Mouse (Mus musculus) liver, embryonic 14.5 days (tissue): ENCODE measurements around the gene Eea1. TPM values are rescaled to one million over a fixed set of nuclear protein-coding genes. Genes with fewer than 3 reads are reported as not detected.
"Not testable (repeated sequence)": the region's sequence is repeated elsewhere in the genome, so short reads cannot be mapped to it uniquely, and the experiment has no call there.

ENCODE experiments used
- ATAC-seq: fragments of 200-750 bp; cut with Nextera tagmentation; 2 replicates; pipeline ENCODE4 v1.8.0; 2017; ENCODE audit warnings: moderate number of reproducible peaks, mild to moderate bottlenecking, moderate library complexity; ENCODE audit not compliant: insufficient read depth
- DNase-seq, 3 experiments: peaks; one replicate each; pipeline ENCODE4 v3.0.0-alpha.2; 2012 to 2013; ENCODE audit warnings: low read depth in 3 of 3, low spot score in 3 of 3
- H3K27ac ChIP-seq: fragments of 300-500 bp; sonication (generic); 2 replicates; pipeline ENCODE4 v1.5.1; 2014; ENCODE audit warnings: moderate library complexity, mild to moderate bottlenecking, control low read depth, inconsistent platforms
- H3K27me3 ChIP-seq: fragments of 300-500 bp; sonication (generic); 2 replicates; pipeline ENCODE4 v1.6.1; 2014; ENCODE audit warnings: mild to moderate bottlenecking, low read length, moderate library complexity; ENCODE audit not compliant: control insufficient read depth, insufficient read depth
- H3K36me3 ChIP-seq: fragments of 300-500 bp; sonication (generic); replicated peaks from 2 replicates; pipeline ENCODE4 v1.6.1; 2014; ENCODE audit warnings: low read depth; ENCODE audit not compliant: control insufficient read depth, insufficient read depth
- H3K4me1 ChIP-seq, 2 experiments: fragments of 200-500 bp in 1 of 2; fragments of 300-500 bp in 1 of 2; sonication (generic) in 1 of 2; replicated peaks; 2 replicates each; pipeline ENCODE4 v1.6.1; 2012 to 2014; ENCODE audit warnings: antibody characterized with exemption in 1 of 2, inconsistent platforms in 1 of 2, low read length in 1 of 2; ENCODE audit not compliant: control insufficient read depth in 2 of 2, insufficient read depth in 2 of 2
- H3K4me2 ChIP-seq: fragments of 300-500 bp; sonication (generic); 2 replicates; pipeline ENCODE4 v1.6.1; 2014; ENCODE audit warnings: low read depth, mild to moderate bottlenecking, control low read depth, moderate library complexity
- H3K4me3 ChIP-seq, 2 experiments: fragments of 200-500 bp in 1 of 2; fragments of 300-500 bp in 1 of 2; sonication (generic) in 1 of 2; 2 replicates each; pipeline ENCODE4 v1.5.1; 2012 to 2014; ENCODE audit warnings: low read depth in 2 of 2, low read length in 2 of 2, mild to moderate bottlenecking in 2 of 2, control low read depth in 1 of 2, inconsistent platforms in 1 of 2, moderate library complexity in 1 of 2; ENCODE audit not compliant: insufficient read depth in 1 of 2
- H3K9ac ChIP-seq: fragments of 300-500 bp; sonication (generic); replicated peaks from 2 replicates; pipeline ENCODE4 v1.6.1; 2014; ENCODE audit warnings: mild to moderate bottlenecking, control low read depth, moderate library complexity
- H3K9me3 ChIP-seq: fragments of 300-500 bp; sonication (generic); 2 replicates; pipeline ENCODE4 v1.6.1; 2016; ENCODE audit warnings: low read length, mixed read lengths; ENCODE audit not compliant: control insufficient read depth
- CTCF ChIP-seq: IDR thresholded peaks from 2 replicates; pipeline ENCODE4 v1.5.1; 2016; ENCODE audit warnings: antibody characterized with exemption, low read depth, control low read depth
- EP300 ChIP-seq: IDR thresholded peaks from 2 replicates; pipeline ENCODE4 v1.6.1; 2016; ENCODE audit warnings: antibody characterized with exemption, low read depth
- WGBS: fragments of 180-500 bp; shearing (Covaris S2); extraction: QIAGEN DNeasy Blood & Tissue Kit; methylation state at CpG from one replicate; pipeline ENCODE4 v1.1.7; 2014; ENCODE audit not compliant: insufficient replicate concordance; 5-methylcytosine and 5-hydroxymethylcytosine counted together
- polyA plus RNA-seq, 2 experiments: library from polyadenylated mRNA; depleted of rRNA in 1 of 2; stranded (reverse) in 1 of 2; unstranded in 1 of 2; fragments of >200 nt; fragmentation: Nextera tagmentation in 1 of 2; extraction: Ambion mirVana in 1 of 2; gene quantifications; 2 replicates each; pipeline versions ENCODE4 v1.2.1 to v1.2.3; 2012 to 2014

Gene Eea1
- polyA plus RNA-seq, 2 experiments = 4.2 to 8.9 TPM

GRCm38 (mm10) chr10:95923263-95924217, 16.9 kb upstream of the Eea1 start:
- Histone ChIP-seq H3K36me3 (no peaks in the 10 kb centered on the region), H3K4me3 (no peak overlapping the region)

GRCm38 (mm10) chr10:95933631-95934030, 6.8 kb upstream of the Eea1 start:
- WGBS = 79% methylated on average over 13 of the region's 13 CpGs
- ATAC-seq, H3K9ac ChIP-seq: not testable (repeated sequence)

More at GRCm38 (mm10) chr10:95923263-95924217, 16.9 kb upstream of the Eea1 start:
- Histone ChIP-seq H3K4me2 (no peak overlapping the region), H3K4me1 (no peaks in the 10 kb centered on the region), H3K27ac (no peak overlapping the region), H3K9ac (no peak overlapping the region), H3K27me3 (no peaks in the 10 kb centered on the region), H3K9me3 (no peaks in the 10 kb centered on the region)
- 58% methylated on average over 6 of the region's 6 CpGs for WGBS
- no peak for TF ChIP-seq EP300
- TF ChIP-seq CTCF = no peak
- ATAC-seq (no peak), DNase-seq (no peak)

DNA sequence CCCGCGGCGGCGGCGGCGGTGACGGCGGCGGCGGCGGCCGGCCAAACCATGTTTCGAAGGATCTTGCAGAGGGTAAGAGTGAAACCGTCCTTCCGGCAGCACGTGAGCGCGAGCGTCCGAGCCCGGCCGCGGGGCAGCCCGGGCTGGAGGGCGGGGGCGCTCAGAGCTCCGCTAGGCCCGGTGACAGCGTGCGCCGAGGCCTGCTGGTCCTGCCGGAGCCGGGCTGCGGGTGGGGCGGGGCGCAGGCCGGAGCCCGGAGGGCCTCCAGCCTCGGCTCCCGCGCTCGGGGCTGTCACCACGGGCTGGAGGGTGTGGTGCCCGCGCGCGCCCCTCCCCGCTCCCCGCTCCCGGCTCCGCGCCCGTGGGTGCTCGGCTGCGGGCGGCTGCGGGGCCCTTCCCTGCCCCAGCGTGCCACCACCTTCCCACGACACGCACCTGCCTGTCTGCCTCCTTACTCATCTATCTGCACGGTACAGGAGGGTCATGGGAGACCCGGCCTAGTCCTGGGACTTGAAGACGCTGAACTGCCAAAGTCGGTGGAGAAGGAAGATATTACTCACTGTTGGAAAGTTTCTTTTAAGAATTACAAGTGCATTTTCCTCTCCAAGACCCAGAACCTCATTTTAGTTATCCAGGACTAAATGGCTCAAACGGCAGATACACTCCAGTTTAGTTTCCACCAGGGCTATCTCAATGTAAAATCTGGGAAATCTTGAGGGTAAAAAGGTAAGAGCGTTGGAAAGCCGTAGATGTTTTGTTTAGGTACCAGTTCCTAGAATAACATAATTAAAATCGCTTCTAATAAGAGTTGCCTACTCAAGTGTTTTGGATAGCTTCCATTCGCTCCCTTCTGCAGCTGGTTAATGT, 684 bp downstream of the Eea1 start:
- ATAC-seq (peak; percentile 88), DNase-seq (peak; percentile 53 to 59 (median 54))
- peak overlapping the region; percentile 96 for H3K4me2 ChIP-seq
- no peaks in the 10 kb centered on the region for H3K9me3 ChIP-seq
- no peak for TF ChIP-seq EP300
- TF ChIP-seq CTCF = no peak
- WGBS = 4% methylated on average over 63 of the region's 69 CpGs
- H3K4me3 ChIP-seq = peak overlapping the region; percentile 74 to 90
- no peaks in the 10 kb centered on the region for H3K36me3 ChIP-seq
- peak overlapping the region; percentile 72 for H3K27ac ChIP-seq
- H3K4me1 ChIP-seq = peaks cover 20 to 23% of the 10 kb centered on the region in 2 experiments
- no peaks in the 10 kb centered on the region for H3K27me3 ChIP-seq
- H3K9ac ChIP-seq = peak overlapping the region; percentile 85

More at GRCm38 (mm10) chr10:95933631-95934030, 6.8 kb upstream of the Eea1 start:
- not testable (repeated sequence) for H3K4me2 ChIP-seq, DNase-seq, H3K36me3 ChIP-seq, H3K27ac ChIP-seq, H3K4me3 ChIP-seq, H3K27me3 ChIP-seq, H3K4me1 ChIP-seq, H3K9me3 ChIP-seq

- Histone ChIP-seq H3K4me1 (peaks cover 20 to 23% of the 10 kb centered on the region in 2 experiments), H3K4me3 (peak overlapping the region in 1 of 2 experiments; percentile 74; a peak in 2 of 4 replicates), H3K9ac (peak overlapping the region; percentile 85), H3K27ac (no peak overlapping the region; the same call in 1 of the 2 replicates), H3K4me2 (peak overlapping the region; percentile 96), H3K27me3 (no peaks in the 10 kb centered on the region), H3K9me3 (no peaks in the 10 kb centered on the region), H3K36me3 (no peaks in the 10 kb centered on the region)
- no peak for DNase-seq
- WGBS = 28% methylated on average over 6 of the region's 6 CpGs
- TF ChIP-seq CTCF (no peak), EP300 (no peak)
- ATAC-seq = no peak
Measured at GRCm38 (mm10) chr10:95941768-95942425, 1.4 kb downstream of the Eea1 start.
